Mouse (Mus musculus) frontal cortex, postnatal 25 days (tissue): ENCODE measurements at regions not wholly inside any gene's neighbourhood (a gene's known extent, or its start where the extent isn't known, plus 50 kb on each side); places are given as distances from the start of the nearest gene placed in this dataset.

Source experiments
- DNase-seq, 2 experiments: peaks; one replicate each; pipeline ENCODE4 v3.0.0; 2022; ENCODE audit warnings: low spot score in 2 of 2

GRCm38 (mm10) chr4:89505368-89505819 lies 173.8 kb upstream of the Dmrta1 start:
- DNase-seq = no peak

DNA sequence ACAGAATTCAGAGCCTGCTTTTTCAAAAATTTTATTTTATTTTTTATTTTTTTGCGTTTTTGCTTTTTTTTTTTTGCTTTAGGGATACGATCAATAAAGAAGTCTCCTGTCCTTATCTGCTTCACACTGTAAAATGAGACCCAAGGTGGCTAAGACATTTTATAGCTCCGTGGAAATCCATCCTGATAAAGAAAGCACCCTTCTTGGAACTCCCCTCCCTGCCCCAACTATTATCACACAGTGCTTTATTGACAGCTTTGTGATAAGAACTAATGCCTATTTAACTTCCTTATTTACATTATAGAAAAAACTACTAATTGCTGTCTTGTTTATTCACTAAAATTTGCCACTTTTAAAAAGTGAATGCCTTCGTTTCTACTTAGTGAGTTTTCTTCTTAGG lies 179.0 kb upstream of the Dmrta1 start:
- DNase-seq = no peak

- no peak for DNase-seq
Observed at GRCm38 (mm10) chr4:89490947-89491346, 180.1 kb upstream of the Cdkn2b start.

GRCm38 (mm10) chr4:89487416-89488165 lies 176.8 kb upstream of the Cdkn2b start:
- no peak for DNase-seq

- DNase-seq = no peak
Observed at GRCm38 (mm10) chr4:89486963-89487362, 176.1 kb upstream of the Cdkn2b start.

- DNase-seq = no peak
Observed at GRCm38 (mm10) chr4:89485981-89486531, 175.2 kb upstream of the Cdkn2b start.

DNA sequence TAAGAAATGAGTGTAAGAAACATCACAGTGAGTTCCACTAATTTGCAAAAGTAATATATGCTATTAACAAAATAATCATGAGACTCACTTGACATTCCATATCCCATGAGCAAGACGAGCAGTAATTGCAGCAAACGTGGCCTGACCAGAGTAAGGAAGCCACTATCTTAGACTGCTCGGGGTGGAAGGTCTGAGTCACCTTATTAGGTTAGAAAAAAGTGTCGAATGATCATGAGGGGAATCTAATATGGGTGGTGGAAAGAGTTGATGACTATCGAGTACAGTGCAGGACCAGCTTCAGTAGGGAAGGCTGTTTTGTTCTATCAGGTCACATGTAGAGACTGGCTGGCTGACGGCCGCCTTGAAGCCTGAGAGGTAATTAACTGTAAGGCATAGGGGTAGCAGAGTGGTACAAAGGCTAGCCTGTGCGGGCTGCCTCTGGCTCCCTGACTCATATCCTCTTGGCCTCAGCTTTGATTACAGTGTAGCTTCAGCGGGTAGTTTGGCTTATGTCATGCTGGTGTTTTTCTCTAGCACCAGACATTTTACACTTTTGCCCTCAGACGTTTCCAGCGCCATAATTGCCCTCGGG lies 167.9 kb upstream of the Cdkn2b start:
- DNase-seq = no peak

DNA sequence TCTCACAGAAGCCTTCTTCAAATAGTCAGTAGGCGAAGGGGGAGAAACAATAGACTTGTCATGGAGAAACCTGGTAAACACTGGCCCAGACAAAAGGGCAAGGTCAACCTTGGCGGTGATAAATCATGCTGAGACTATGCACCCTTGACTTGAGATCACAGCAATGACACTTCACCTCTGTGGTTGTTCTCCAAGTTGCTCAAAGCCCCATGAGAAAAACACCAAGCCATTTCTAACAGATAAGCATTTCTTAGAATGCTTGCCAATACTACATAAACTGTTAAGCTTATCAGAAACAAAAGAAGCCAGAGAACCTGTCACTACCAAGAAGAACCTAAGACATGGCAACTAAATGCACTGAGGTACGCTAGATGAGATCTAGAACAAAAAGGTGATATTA lies 165.0 kb upstream of the Cdkn2b start:
- DNase-seq = no peak

DNA sequence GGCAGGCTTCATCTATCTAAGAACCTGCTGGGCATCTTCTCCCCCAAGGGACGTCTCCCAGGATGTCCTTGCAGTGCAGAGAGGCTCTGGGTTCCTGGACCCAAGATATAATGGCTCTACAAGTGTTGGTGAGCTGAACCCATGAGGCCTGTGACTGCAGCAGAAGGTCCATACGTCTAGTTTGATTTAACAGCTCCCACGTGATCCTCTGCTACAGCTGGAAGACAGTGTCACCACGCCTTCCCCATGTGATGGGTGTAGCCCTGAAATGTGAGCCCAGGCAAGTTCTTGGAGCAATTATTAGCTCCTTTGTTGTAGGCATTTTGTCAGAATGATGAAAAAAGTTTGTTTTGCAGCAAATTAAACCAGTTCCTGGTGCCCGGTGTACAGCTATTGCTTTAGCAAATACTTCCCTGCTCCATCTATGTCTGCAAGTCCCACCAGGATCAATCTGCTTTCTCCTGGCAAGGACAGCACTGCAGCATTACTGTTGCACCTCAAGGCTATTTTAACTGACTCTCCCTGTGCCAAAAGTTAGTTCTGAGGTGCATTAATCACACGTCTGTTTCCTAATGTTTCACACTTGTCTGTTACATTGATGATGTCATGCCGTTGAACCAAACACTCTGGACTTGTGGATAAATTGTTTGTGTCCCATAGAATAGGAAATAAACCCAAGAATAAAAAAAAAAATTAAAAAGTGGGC lies 164.2 kb upstream of the Cdkn2b start:
- DNase-seq = no peak

- no peak for DNase-seq
Observed at GRCm38 (mm10) chr4:89471426-89471825, 160.6 kb upstream of the Cdkn2b start.

GRCm38 (mm10) chr4:89470756-89471155 lies 159.9 kb upstream of the Cdkn2b start:
- no peak for DNase-seq

DNA sequence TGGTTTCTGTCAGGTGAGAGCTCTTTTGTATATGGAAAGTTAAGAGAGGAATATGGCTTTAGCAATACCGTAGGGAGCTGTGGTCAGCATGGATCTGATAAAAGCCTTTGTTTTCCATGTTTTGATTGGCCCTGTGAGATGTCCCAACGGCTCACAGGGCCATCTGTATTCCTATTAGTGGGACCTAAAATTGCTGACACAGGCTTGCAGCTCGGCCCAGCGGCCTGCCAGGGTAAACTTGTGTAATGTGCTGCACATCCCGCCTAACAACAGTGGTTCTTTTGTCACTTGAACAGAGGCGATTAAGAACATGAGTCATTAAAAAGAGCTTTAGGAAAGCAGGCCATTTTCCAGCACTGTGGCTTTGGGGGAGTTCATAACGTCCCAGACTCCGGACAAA lies 159.0 kb upstream of the Cdkn2b start:
- no peak for DNase-seq

- no peak for DNase-seq
Observed at GRCm38 (mm10) chr4:89469406-89469805, 158.6 kb upstream of the Cdkn2b start.

DNA sequence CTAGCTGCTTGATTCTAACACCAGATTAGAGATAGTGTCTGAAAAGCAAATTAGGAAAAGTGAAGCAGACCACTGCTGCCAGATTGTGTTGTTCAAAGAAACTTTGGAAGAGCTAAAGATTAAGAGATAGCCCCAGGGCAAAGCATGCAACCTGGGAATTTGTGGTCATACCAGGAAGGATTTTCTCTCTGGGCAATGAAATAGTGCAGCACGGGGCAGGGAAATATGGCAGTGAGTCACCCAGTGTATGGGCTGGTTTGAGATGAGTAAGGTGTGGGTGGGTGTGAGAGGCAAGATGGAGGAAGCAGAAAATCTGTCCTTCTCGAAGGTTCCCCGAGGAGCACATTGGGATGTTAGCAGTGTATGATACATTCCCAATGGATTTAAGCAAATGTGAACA lies 155.9 kb upstream of the Cdkn2b start:
- no peak for DNase-seq

- DNase-seq = no peak
Observed at GRCm38 (mm10) chr4:89463121-89463520, 152.3 kb upstream of the Cdkn2b start.

DNA sequence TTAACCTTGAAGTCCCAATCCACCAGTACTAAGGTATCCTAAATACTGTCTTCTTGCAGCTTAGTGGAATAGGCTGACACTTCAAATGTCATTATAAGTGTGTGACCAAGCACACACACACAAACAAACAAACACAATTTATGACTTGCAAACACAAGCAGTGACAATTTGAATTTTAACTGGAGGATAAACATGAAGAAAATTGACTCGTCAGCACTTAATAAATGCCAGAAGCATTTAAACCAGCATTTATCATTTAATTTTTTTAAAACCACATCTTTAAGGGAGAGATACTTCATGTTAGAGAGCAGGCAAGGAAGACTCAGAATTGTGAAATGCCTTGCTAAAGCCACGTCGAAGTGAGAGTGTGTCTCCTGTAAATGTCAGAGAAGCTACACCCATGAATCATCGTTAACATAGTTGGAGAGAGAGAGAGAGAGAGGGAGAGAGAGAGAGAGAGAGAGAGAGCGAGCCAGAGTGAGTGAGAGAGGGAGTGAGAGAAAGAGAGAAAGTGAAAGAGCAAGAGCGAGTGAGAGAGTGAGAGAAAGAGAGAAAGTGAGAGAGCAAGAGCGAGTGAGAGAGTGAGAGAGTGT lies 149.4 kb upstream of the Cdkn2b start:
- no peak for DNase-seq

- no peak for DNase-seq
Observed at GRCm38 (mm10) chr4:89459346-89459666, 148.5 kb upstream of the Cdkn2b start.

GRCm38 (mm10) chr4:89458628-89459345 lies 147.9 kb upstream of the Cdkn2b start:
- no peak for DNase-seq

GRCm38 (mm10) chr4:89457861-89458260 lies 147.0 kb upstream of the Cdkn2b start:
- DNase-seq = no peak

GRCm38 (mm10) chr4:89454926-89455325 lies 144.1 kb upstream of the Cdkn2b start:
- DNase-seq = no peak

DNA sequence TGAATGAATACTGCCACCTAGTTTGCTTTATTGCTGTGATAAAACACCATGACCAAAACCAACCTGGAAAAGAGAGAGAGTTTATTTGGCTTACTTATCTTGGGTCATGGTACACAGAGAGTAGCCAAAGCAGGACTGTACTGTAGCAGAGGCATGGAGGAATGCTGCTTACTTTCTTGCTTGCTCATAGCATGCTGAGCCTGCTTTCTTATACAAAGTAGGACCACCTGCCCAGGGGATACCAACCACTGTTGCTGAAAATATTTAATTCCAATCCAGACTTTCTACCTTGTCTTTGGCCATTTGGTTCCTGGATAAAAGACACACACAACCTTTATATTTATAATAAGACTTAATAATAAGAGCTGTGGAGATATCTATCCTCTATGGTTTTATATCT lies 142.2 kb upstream of the Cdkn2b start:
- no peak for DNase-seq

- DNase-seq = no peak
Observed at GRCm38 (mm10) chr4:89451741-89452140, 140.9 kb upstream of the Cdkn2b start.
